ENCODE assay signal across 13 mouse cellular contexts in the genomic region with DNA sequence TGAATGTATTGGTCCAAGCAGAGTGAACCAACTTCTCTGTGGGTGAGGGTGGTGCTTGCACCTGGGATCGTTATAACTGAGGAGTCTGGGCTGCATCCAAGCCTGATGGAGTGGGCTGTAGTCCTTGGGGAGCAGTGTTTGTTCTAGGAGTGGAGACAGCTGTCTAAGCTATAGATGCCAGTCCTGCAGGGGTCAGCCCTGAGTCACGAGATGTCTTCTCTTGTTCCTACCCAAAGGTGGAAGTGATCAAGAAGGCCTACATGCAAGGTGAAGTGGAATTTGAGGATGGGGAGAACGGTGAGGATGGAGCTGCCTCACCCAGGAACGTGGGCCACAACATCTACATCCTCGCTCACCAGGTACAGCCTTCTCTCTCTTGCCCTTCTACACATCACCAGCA.
DNase-seq lines count a peak whose midpoint lies in the region; ATAC-seq and TF ChIP-seq lines count a peak whose summit lies in the region.
"Had no signal": no experiment of that assay in that cellular context is flagged by ENCODE, and none has a peak within 500 bp of the region (broad histone marks: within the 10 kb centered on the region; RNA-seq: fewer than 3 reads in every experiment).

No protein-coding gene starts in this region.

- peak in 1 of 2 experiments; percentile 42 for DNase-seq in spleen, adult 2 months (ENCODE audit: low read depth in 1 of 2, low spot score in 2 of 2)
- DNase-seq in spleen, postnatal 4 days (ENCODE audit: low spot score in 2 of 2): no peak
- peak; percentile 55 for DNase-seq in splenic B cell, adult 2 months (ENCODE audit: low read depth, low spot score)
- no peak for DNase-seq in cerebellum, adult 18-20 months
- no peak for DNase-seq in adrenal gland, adult 18-20 months (ENCODE audit: low spot score in 2 of 2)
- DNase-seq: adrenal gland, adult 2 months; cerebellum, adult 2 months had no signal

- H3K4me1 ChIP-seq in intestine, postnatal 0 days (replicated peaks; ENCODE audit: control insufficient read depth, insufficient read depth, low read length): peaks cover 6% of the 10 kb centered on the region; the same call in 1 of the 2 replicates
- H3K4me1 ChIP-seq in intestine, embryonic 16.5 days (ENCODE audit: control insufficient read depth, insufficient read depth, low read length): peaks cover 10% of the 10 kb centered on the region
- no peaks in the 10 kb centered on the region for H3K4me1 ChIP-seq in spleen, adult 2 months (ENCODE audit: control insufficient read depth, insufficient read depth, insufficient read length)
- H3K4me1 ChIP-seq: embryonic facial prominence, embryonic 13.5 days had no signal

- H3K4me3 ChIP-seq in intestine, postnatal 0 days (ENCODE audit: low read depth, low read length): no peak overlapping the region
- no peak overlapping the region for H3K4me3 ChIP-seq in intestine, embryonic 16.5 days (ENCODE audit: low read length)
- H3K4me3 ChIP-seq in spleen, adult 2 months (ENCODE audit: extremely low read depth, insufficient read depth, insufficient read length): no peak overlapping the region
- H3K4me3 ChIP-seq: embryonic facial prominence, embryonic 13.5 days; heart, embryonic 13.5 days had no signal

- no peak overlapping the region for H3K4me2 ChIP-seq in intestine, postnatal 0 days (replicated peaks; ENCODE audit: low read depth)
- H3K4me2 ChIP-seq in intestine, embryonic 16.5 days (ENCODE audit: low read depth, low read length): no peak overlapping the region
- H3K4me2 ChIP-seq: embryonic facial prominence, embryonic 13.5 days; heart, embryonic 13.5 days had no signal

- peaks cover 5% of the 10 kb centered on the region; the same call in 1 of the 2 replicates for H3K36me3 ChIP-seq in intestine, postnatal 0 days (ENCODE audit: control insufficient read depth, insufficient read depth)
- H3K36me3 ChIP-seq in intestine, embryonic 16.5 days (ENCODE audit: control insufficient read depth, insufficient read depth, low read length): no peaks in the 10 kb centered on the region
- H3K36me3 ChIP-seq in spleen, adult 2 months (ENCODE audit: control insufficient read depth, insufficient read depth, low read length): peaks cover 26% of the 10 kb centered on the region
- peaks cover 6% of the 10 kb centered on the region for H3K36me3 ChIP-seq in splenic B cell, adult 2 months (ENCODE audit: control insufficient read depth, insufficient read depth, low read length, poor library complexity, severe bottlenecking)

- no peak overlapping the region for H3K9ac ChIP-seq in intestine, postnatal 0 days (ENCODE audit: low read depth, low read length)
- H3K9ac ChIP-seq in intestine, embryonic 16.5 days (ENCODE audit: low read depth, low read length): no peak overlapping the region
- H3K9ac ChIP-seq: embryonic facial prominence, embryonic 13.5 days; heart, embryonic 13.5 days had no signal

- 87% methylated on average over 5 of the region's 5 CpGs for WGBS in intestine, postnatal 0 days
- WGBS in intestine, embryonic 16.5 days: 81% methylated on average over 5 of the region's 5 CpGs
- WGBS in spleen, adult 2 months: 89% methylated on average over 5 of the region's 5 CpGs

- TF ChIP-seq POLR2A in spleen, adult 2 months (IDR thresholded peaks at IDR 0.05; ENCODE audit: low read depth, low read length): no peak

- H3K9me3 ChIP-seq in intestine, postnatal 0 days (ENCODE audit: control insufficient read depth): no peaks in the 10 kb centered on the region
- no peaks in the 10 kb centered on the region for H3K9me3 ChIP-seq in intestine, embryonic 16.5 days (ENCODE audit: control insufficient read depth, low read length)
- H3K9me3 ChIP-seq: embryonic facial prominence, embryonic 13.5 days; heart, embryonic 13.5 days had no signal

- no peaks in the 10 kb centered on the region for H3K27me3 ChIP-seq in intestine, postnatal 0 days (replicated peaks; ENCODE audit: control insufficient read depth, insufficient read depth, low read length)
- no peaks in the 10 kb centered on the region for H3K27me3 ChIP-seq in intestine, embryonic 16.5 days (replicated peaks; ENCODE audit: control insufficient read depth, insufficient read depth, low read length)
- no peaks in the 10 kb centered on the region for H3K27me3 ChIP-seq in spleen, adult 2 months (ENCODE audit: control insufficient read depth, insufficient read depth, low read length)
- H3K27me3 ChIP-seq in splenic B cell, adult 2 months (ENCODE audit: control insufficient read depth, insufficient read depth, low read length, poor library complexity, severe bottlenecking): no peaks in the 10 kb centered on the region
- H3K27me3 ChIP-seq: embryonic facial prominence, embryonic 13.5 days; heart, embryonic 13.5 days had no signal

- peak; percentile 69 for TF ChIP-seq CTCF in intestine, postnatal 0 days (IDR thresholded peaks at IDR 0.05; ENCODE audit: low read depth)
- peak; percentile 32; the same call in 1 of the 2 replicates for TF ChIP-seq CTCF in spleen, adult 2 months (IDR thresholded peaks at IDR 0.05; ENCODE audit: extremely low read depth, insufficient read depth, insufficient read length, insufficient replicate concordance)

- ATAC-seq in intestine, postnatal 0 days: no peak
- no peak for ATAC-seq in intestine, embryonic 16.5 days
- peak; percentile 36; the same call in 1 of the 2 replicates for ATAC-seq in common myeloid progenitor, adult 5-6 weeks (replicated peaks; ENCODE audit: low read depth, poor library complexity, severe bottlenecking)
- ATAC-seq: forebrain, embryonic 16.5 days had no signal

- no peak overlapping the region for H3K27ac ChIP-seq in intestine, postnatal 0 days (ENCODE audit: low read depth, low read length)
- H3K27ac ChIP-seq in intestine, embryonic 16.5 days (ENCODE audit: low read length): no peak overlapping the region
- no peak overlapping the region for H3K27ac ChIP-seq in spleen, adult 2 months (ENCODE audit: insufficient read depth, low read length)
- H3K27ac ChIP-seq: embryonic facial prominence, embryonic 13.5 days; heart, embryonic 13.5 days had no signal
